Mouse (Mus musculus): Measurements from ENCODE around the gene Plekhh1. TPM values are rescaled to one million over a fixed set of nuclear protein-coding genes. Genes with fewer than 3 reads are reported as not detected.

Plekhh1 gene
- polyA plus RNA-seq, 1 experiment from 2014 or later: 4.8 TPM

DNA sequence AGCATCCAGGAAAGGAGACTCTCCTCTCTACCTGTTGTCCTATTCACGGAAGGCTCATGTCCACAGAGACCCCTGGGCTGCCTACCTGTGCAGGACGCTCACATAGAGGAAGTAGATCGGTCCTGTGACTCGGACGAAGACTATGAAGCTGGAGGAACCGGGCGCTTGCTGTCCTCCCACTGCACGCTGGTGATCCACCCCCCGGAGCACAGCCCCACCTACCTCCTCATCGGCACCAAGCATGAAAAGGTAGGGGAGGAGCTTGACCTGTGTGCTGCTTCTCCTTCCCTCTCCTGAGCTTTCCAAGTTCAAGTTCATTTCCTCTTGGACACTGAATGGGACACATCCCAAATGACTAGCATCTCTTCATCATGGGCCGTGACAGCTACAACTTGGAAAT lies 39.3 kb downstream of the Plekhh1 start:
- Histone ChIP-seq H3K9ac (replicated peaks; ENCODE audit: low read depth, low read length) (no peak overlapping the region), H3K4me3 (ENCODE audit: low read depth, low read length) (no peak overlapping the region), H3K4me2 (replicated peaks; ENCODE audit: low read depth, low read length) (no peak overlapping the region), H3K9me3 (ENCODE audit: control insufficient read depth, low read depth, low read length) (no peaks in the 10 kb centered on the region), H3K27ac (ENCODE audit: low read length) (no peak overlapping the region), H3K27me3 (ENCODE audit: control insufficient read depth, insufficient read depth, low read length) (no peaks in the 10 kb centered on the region), H3K4me1 (ENCODE audit: control insufficient read depth, insufficient read depth, low read length) (no peaks in the 10 kb centered on the region), H3K36me3 (ENCODE audit: control insufficient read depth, insufficient read depth, low read length) (peaks cover 3% of the 10 kb centered on the region; the same call in 1 of the 2 replicates)
- WGBS: 89% methylated on average over 11 of the region's 11 CpGs
- ATAC-seq (ENCODE audit: insufficient number of reproducible peaks, insufficient read depth, low FRiP score, low read depth): no peak

DNA sequence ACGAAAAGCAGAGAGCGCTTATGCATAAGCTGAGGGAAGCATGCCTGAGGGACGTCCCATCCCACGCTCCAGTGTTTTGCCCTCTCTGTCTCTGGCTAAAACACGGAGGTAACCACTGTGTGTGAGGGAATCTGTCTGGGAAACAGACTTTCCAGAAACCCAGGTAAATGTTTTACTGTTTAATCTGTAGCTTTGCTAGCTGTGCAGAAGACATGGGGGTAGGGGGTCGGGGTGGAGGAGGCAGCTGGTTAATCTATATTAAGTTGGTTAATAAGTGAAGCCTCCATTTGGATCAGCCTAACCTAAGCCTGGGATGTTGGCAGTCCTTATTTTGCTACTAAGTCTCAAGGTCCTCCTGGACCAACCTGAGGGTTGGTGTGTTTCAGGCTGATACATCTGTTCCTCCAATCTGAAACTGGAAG lies 40.2 kb downstream of the Plekhh1 start:
- no peaks in the 10 kb centered on the region for H3K4me1 ChIP-seq (ENCODE audit: control insufficient read depth, insufficient read depth, low read length)
- no peak overlapping the region for H3K27ac ChIP-seq (ENCODE audit: low read length)
- 86% methylated on average over 6 of the region's 6 CpGs for WGBS
- H3K36me3 ChIP-seq (ENCODE audit: control insufficient read depth, insufficient read depth, low read length): peaks cover 7% of the 10 kb centered on the region; the same call in 1 of the 2 replicates
- no peaks in the 10 kb centered on the region for H3K9me3 ChIP-seq (ENCODE audit: control insufficient read depth, low read depth, low read length)
- no peak for ATAC-seq (ENCODE audit: insufficient number of reproducible peaks, insufficient read depth, low FRiP score, low read depth)
- H3K4me3 ChIP-seq (ENCODE audit: low read depth, low read length): no peak overlapping the region
- H3K4me2 ChIP-seq (replicated peaks; ENCODE audit: low read depth, low read length): no peak overlapping the region
- no peak overlapping the region for H3K9ac ChIP-seq (replicated peaks; ENCODE audit: low read depth, low read length)
- H3K27me3 ChIP-seq (ENCODE audit: control insufficient read depth, insufficient read depth, low read length): no peaks in the 10 kb centered on the region

DNA sequence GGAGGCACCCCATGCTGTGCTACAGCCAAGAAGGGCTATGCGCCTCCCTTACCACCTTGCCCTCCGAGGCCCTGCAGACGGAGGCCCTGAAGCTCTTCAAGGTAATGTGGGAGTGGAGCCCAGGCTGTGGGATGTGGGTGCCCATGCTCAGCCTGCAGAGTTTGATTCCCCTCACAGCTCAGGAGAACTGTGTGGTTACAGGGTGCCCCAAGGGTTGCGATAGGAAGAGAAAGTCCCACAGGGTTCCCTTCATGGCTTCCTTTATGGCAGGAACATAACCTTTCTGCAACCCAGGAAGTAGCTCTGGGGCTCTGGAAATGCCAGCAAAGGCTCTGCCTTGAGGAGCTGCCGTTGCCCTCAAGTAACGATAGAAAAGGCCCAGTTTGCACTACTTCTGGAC lies 41.0 kb downstream of the Plekhh1 start:
- Histone ChIP-seq H3K4me2 (replicated peaks; ENCODE audit: low read depth, low read length) (no peak overlapping the region), H3K27me3 (ENCODE audit: control insufficient read depth, insufficient read depth, low read length) (no peaks in the 10 kb centered on the region), H3K36me3 (ENCODE audit: control insufficient read depth, insufficient read depth, low read length) (peaks cover 10% of the 10 kb centered on the region), H3K9me3 (ENCODE audit: control insufficient read depth, low read depth, low read length) (no peaks in the 10 kb centered on the region), H3K27ac (ENCODE audit: low read length) (no peak overlapping the region), H3K4me1 (ENCODE audit: control insufficient read depth, insufficient read depth, low read length) (no peaks in the 10 kb centered on the region), H3K4me3 (ENCODE audit: low read depth, low read length) (no peak overlapping the region), H3K9ac (replicated peaks; ENCODE audit: low read depth, low read length) (no peak overlapping the region)
- 85% methylated on average over 6 of the region's 6 CpGs for WGBS
- no peak for ATAC-seq (ENCODE audit: insufficient number of reproducible peaks, insufficient read depth, low FRiP score, low read depth)

DNA sequence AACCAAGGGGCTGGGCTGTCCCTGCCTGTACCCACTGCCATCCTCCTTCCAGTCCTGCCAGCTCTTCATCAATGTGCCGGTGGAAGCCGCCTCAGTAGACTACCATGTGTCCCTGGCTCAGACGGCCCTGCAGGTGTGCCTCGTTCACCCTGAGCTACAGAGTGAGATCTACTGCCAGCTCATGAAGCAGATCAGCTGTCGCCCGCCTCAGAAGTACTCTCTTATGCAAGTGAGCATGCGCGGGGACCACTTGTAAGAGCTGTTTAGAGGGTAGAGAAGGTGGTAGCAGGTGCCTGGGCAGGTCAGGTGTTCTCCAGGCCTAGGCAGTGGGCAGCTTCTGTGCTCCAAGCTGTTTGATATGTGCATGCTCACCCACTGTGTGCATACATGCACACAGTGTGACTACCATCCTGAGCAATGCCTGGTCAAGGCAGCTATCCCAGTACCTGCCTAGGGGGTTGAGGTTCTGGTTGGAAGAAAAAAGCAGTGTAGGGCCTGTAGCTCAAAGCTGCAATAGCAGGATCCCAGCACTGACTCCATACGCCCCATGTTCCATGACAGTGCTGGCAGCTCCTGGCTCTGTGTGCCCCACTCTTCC lies 41.9 kb downstream of the Plekhh1 start:
- no peaks in the 10 kb centered on the region for H3K9me3 ChIP-seq (ENCODE audit: control insufficient read depth, low read depth, low read length)
- no peak overlapping the region for H3K4me2 ChIP-seq (replicated peaks; ENCODE audit: low read depth, low read length)
- peaks cover 12% of the 10 kb centered on the region for H3K36me3 ChIP-seq (ENCODE audit: control insufficient read depth, insufficient read depth, low read length)
- ATAC-seq (ENCODE audit: insufficient number of reproducible peaks, insufficient read depth, low FRiP score, low read depth): no peak
- no peaks in the 10 kb centered on the region for H3K4me1 ChIP-seq (ENCODE audit: control insufficient read depth, insufficient read depth, low read length)
- no peak overlapping the region for H3K4me3 ChIP-seq (ENCODE audit: low read depth, low read length)
- no peaks in the 10 kb centered on the region for H3K27me3 ChIP-seq (ENCODE audit: control insufficient read depth, insufficient read depth, low read length)
- no peak overlapping the region for H3K9ac ChIP-seq (replicated peaks; ENCODE audit: low read depth, low read length)
- 84% methylated on average over 9 of the region's 9 CpGs for WGBS
- H3K27ac ChIP-seq (ENCODE audit: low read length): no peak overlapping the region

DNA sequence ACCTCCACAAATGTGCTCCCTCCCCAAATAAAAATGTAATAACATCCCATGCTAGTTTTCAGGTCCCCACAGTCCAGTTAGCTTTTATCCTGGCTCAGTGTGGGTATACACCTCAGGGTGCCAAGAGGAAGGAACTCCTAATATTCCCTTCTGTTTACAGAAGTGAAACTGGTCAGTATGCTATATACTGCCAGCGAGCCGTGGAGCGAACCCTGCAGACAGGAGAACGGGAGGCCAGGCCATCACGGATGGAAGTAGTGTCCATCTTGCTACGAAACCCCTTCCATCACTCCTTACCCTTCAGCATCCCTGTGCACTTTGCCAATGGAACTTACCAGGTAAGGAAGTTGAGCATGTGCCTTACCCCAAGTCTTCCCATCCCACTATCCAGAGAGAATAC lies 43.6 kb downstream of the Plekhh1 start:
- peaks cover 25% of the 10 kb centered on the region for H3K36me3 ChIP-seq (ENCODE audit: control insufficient read depth, insufficient read depth, low read length)
- no peak overlapping the region for H3K27ac ChIP-seq (ENCODE audit: low read length)
- no peak overlapping the region for H3K9ac ChIP-seq (replicated peaks; ENCODE audit: low read depth, low read length)
- H3K9me3 ChIP-seq (ENCODE audit: control insufficient read depth, low read depth, low read length): no peaks in the 10 kb centered on the region
- H3K4me3 ChIP-seq (ENCODE audit: low read depth, low read length): no peak overlapping the region
- 88% methylated on average over 6 of the region's 6 CpGs for WGBS
- no peaks in the 10 kb centered on the region for H3K27me3 ChIP-seq (ENCODE audit: control insufficient read depth, insufficient read depth, low read length)
- no peak overlapping the region for H3K4me2 ChIP-seq (replicated peaks; ENCODE audit: low read depth, low read length)
- no peaks in the 10 kb centered on the region for H3K4me1 ChIP-seq (ENCODE audit: control insufficient read depth, insufficient read depth, low read length)
- ATAC-seq (ENCODE audit: insufficient number of reproducible peaks, insufficient read depth, low FRiP score, low read depth): no peak

DNA sequence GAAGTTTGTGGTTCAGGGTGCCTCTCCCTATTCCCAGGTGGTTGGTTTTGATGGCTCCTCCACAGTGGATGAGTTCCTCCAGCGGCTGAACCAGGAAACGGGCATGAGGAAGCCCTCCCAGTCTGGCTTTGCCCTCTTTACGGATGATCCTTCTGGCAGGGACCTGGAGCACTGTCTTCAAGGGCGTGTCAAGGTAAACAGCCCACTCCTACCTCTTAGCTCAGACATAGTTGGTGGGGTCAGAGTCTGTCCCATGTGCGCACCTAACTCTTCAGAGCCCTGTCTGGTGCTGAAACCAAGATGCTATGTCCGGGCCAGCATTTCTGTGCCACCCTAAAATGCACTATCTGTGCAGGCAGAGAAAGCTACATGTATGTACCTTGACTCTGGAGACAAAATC lies 44.4 kb downstream of the Plekhh1 start:
- peaks cover 33% of the 10 kb centered on the region for H3K36me3 ChIP-seq (ENCODE audit: control insufficient read depth, insufficient read depth, low read length)
- H3K27ac ChIP-seq (ENCODE audit: low read length): no peak overlapping the region
- no peak overlapping the region for H3K4me2 ChIP-seq (replicated peaks; ENCODE audit: low read depth, low read length)
- H3K27me3 ChIP-seq (ENCODE audit: control insufficient read depth, insufficient read depth, low read length): no peaks in the 10 kb centered on the region
- ATAC-seq (ENCODE audit: insufficient number of reproducible peaks, insufficient read depth, low FRiP score, low read depth): no peak
- no peak overlapping the region for H3K4me3 ChIP-seq (ENCODE audit: low read depth, low read length)
- H3K9me3 ChIP-seq (ENCODE audit: control insufficient read depth, low read depth, low read length): no peaks in the 10 kb centered on the region
- 82% methylated on average over 6 of the region's 6 CpGs for WGBS
- H3K4me1 ChIP-seq (ENCODE audit: control insufficient read depth, insufficient read depth, low read length): no peaks in the 10 kb centered on the region
- H3K9ac ChIP-seq (replicated peaks; ENCODE audit: low read depth, low read length): no peak overlapping the region

DNA sequence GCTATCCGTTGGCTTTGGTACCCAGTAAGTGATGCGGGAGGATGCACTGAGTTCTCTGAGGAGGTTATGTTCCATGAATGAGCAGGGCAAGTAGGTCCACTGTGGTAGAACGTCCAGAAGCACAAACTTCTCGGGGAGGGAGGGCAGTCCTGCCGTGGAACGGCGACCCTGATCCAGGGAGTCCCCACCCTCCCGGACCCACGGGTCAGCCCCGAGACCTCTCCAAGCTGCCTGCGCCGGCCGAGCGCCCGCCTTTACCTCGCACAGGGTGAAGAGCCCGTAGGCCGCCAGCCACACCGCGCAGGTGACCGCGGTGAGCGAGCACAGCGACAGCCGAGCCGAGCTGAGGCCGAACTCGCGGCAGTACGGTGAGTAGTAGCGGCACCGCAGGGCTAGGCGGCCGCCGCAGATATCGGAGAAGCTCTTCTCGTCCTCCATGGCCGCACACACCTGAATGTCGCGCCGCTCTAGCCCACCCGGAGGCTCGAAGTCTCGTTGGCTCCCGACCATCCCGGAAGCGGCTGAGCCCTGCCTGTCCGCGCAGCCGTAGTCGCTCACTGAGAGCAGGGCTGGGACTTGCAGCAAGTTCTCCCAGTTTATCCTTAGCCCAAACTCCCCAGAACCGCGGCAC lies 60.3 kb downstream of the Plekhh1 start, which contains the start of gene Pigh:
Gene Pigh (minus strand): TSS at position 470 of the 631 bp plus-strand sequence.
- Histone ChIP-seq H3K9me3 (ENCODE audit: control insufficient read depth, low read depth, low read length) (no peaks in the 10 kb centered on the region), H3K9ac (replicated peaks; ENCODE audit: low read depth, low read length) (peak within 1 kb of the TSS; percentile 81), H3K4me3 (ENCODE audit: low read depth, low read length) (peak within 1 kb of the TSS; percentile 91), H3K4me1 (ENCODE audit: control insufficient read depth, insufficient read depth, low read length) (no peaks in the 10 kb centered on the region), H3K36me3 (ENCODE audit: control insufficient read depth, insufficient read depth, low read length) (peaks cover 4% of the 10 kb centered on the region; the same call in 1 of the 2 replicates), H3K4me2 (replicated peaks; ENCODE audit: low read depth, low read length) (peak within 1 kb of the TSS; percentile 76), H3K27ac (ENCODE audit: low read length) (0 out of 2 replicates have a peak within 1 kb of the TSS, but pooled peaks have one; percentile 27), H3K27me3 (ENCODE audit: control insufficient read depth, insufficient read depth, low read length) (no peaks in the 10 kb centered on the region)
- WGBS: 1% methylated on average over 53 of the region's 53 CpGs
- peak; percentile 95 for ATAC-seq (ENCODE audit: insufficient number of reproducible peaks, insufficient read depth, low FRiP score, low read depth)

DNA sequence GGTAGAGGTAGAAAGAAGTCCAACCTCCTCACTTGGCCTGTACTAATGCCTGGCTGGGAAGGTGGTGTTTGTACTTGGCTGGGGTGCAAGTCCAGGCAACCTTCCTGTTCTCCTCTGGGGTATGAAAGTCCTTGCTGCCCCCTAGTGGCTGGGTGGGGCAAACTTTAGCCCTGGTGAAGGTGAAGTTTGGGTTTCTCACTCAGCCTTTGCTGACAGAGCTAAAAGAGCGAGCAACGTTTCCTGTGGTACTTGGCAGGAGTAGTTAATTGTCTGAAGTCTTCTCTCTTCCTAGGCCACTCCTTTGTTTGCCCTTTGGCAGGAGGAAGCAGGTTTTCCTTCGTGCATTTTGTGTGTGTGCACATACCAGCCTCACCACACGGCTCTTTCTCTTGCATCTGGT lies 63.6 kb downstream of the Plekhh1 start:
- no peaks in the 10 kb centered on the region for H3K27me3 ChIP-seq (ENCODE audit: control insufficient read depth, insufficient read depth, low read length)
- ATAC-seq (ENCODE audit: insufficient number of reproducible peaks, insufficient read depth, low FRiP score, low read depth): no peak
- no peaks in the 10 kb centered on the region for H3K4me1 ChIP-seq (ENCODE audit: control insufficient read depth, insufficient read depth, low read length)
- 31% methylated on average over 4 of the region's 4 CpGs for WGBS
- H3K4me3 ChIP-seq (ENCODE audit: low read depth, low read length): no peak overlapping the region
- no peak overlapping the region for H3K9ac ChIP-seq (replicated peaks; ENCODE audit: low read depth, low read length)
- no peaks in the 10 kb centered on the region for H3K36me3 ChIP-seq (ENCODE audit: control insufficient read depth, insufficient read depth, low read length)
- H3K4me2 ChIP-seq (replicated peaks; ENCODE audit: low read depth, low read length): no peak overlapping the region
- H3K9me3 ChIP-seq (ENCODE audit: control insufficient read depth, low read depth, low read length): no peaks in the 10 kb centered on the region
- H3K27ac ChIP-seq (ENCODE audit: low read length): no peak overlapping the region
